Mouse (Mus musculus) midbrain, embryonic 15.5 days (tissue): ENCODE results near the gene Slfn8. TPM values are rescaled to one million over a fixed set of nuclear protein-coding genes. Genes with fewer than 3 reads are reported as not detected.
"Not testable (repeated sequence)": the region's sequence is repeated elsewhere in the genome, so short reads cannot be mapped to it uniquely, and the experiment has no call there.

Source experiments
- ATAC-seq: fragments of 200-750 bp; cut with Nextera tagmentation; replicated peaks from 2 replicates; pipeline ENCODE4 v1.8.0; 2017; ENCODE audit warnings: moderate TSS enrichment
- H3K27ac ChIP-seq: fragments of 300-500 bp; sonication (generic); 2 replicates; pipeline ENCODE4 v1.5.1; 2015; ENCODE audit warnings: mild to moderate bottlenecking, inconsistent platforms
- H3K27me3 ChIP-seq: fragments of 300-500 bp; sonication (generic); replicated peaks from 2 replicates; pipeline ENCODE4 v1.6.1; 2015; ENCODE audit warnings: inconsistent platforms
- H3K36me3 ChIP-seq: fragments of 300-500 bp; sonication (generic); replicated peaks from 2 replicates; pipeline ENCODE4 v1.6.1; 2015; ENCODE audit warnings: inconsistent platforms
- H3K4me1 ChIP-seq: fragments of 300-500 bp; sonication (generic); 2 replicates; pipeline ENCODE4 v1.6.1; 2015; ENCODE audit warnings: inconsistent platforms
- H3K4me2 ChIP-seq: fragments of 300-500 bp; sonication (generic); 2 replicates; pipeline ENCODE4 v1.6.1; 2015; ENCODE audit warnings: inconsistent platforms, mild to moderate bottlenecking, moderate library complexity
- H3K4me3 ChIP-seq: fragments of 300-500 bp; sonication (generic); 2 replicates; pipeline ENCODE4 v1.5.1; 2015; ENCODE audit warnings: mild to moderate bottlenecking, inconsistent platforms
- H3K9ac ChIP-seq: fragments of 300-500 bp; sonication (generic); 2 replicates; pipeline ENCODE4 v1.6.1; 2015; ENCODE audit warnings: mild to moderate bottlenecking, inconsistent platforms
- H3K9me3 ChIP-seq: fragments of 300-500 bp; sonication (generic); 2 replicates; pipeline ENCODE4 v1.6.1; 2016; ENCODE audit warnings: inconsistent platforms
- WGBS: fragments of 180-500 bp; shearing (Covaris S2); methylation state at CpG from one replicate; pipeline ENCODE4 v1.1.7; 2015; ENCODE audit warnings: mixed read lengths; 5-methylcytosine and 5-hydroxymethylcytosine counted together
- polyA plus RNA-seq: library from polyadenylated mRNA; unstranded; fragments of >200 nt; fragmentation: Nextera tagmentation; extraction: Ambion mirVana; gene quantifications from 2 replicates; pipeline ENCODE4 v1.2.1, GENCODE M21; 2015

Slfn8 gene
- polyA plus RNA-seq, 1 experiment from 2014 or later = 0.27 TPM

DNA sequence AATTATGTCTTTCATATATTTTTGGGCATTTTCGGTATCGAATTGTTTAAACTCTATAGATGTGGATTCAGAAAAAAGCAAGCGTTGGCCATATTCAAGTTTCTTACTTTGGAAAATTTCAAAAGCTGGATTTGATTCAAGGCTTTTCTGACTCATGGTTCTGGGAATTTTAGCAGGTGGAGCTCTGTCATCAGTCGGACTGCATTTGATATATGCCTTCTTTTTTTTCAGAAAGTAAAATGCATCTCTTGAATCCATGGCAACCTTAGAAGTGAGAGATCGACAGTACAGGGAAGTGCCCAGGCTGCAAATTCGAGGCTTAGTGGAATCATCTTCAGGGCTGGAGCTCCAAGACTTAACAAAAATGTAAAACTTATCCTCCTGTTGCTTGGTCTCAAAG lies 33.0 kb downstream of the Slfn8 start:
- WGBS = 91% methylated on average over 6 of the region's 6 CpGs

DNA sequence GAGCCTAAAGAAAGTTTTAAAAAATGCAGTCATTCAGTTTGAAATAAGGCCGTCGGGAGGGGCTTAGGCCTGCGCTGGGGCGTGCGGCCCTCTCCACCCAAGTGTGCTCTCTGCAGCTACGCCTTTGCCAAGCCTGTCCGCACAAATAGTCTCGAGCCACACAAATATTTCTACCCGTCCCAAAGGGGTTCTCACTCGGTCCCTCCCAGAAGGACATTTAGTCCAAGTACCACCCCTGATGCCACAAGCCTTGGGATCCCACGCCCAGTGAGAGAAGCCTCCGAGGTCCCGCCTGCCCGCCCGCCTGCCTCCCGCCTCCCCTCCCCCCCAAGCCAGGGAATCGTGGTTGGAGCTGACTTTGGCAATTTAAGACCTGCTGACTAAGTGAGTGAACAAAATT lies 37.4 kb downstream of the Slfn8 start:
- no peak overlapping the region for H3K27ac ChIP-seq
- H3K4me2 ChIP-seq = no peak overlapping the region
- H3K9me3 ChIP-seq = no peaks in the 10 kb centered on the region
- no peaks in the 10 kb centered on the region for H3K27me3 ChIP-seq
- H3K9ac ChIP-seq = no peak overlapping the region
- H3K36me3 ChIP-seq = no peaks in the 10 kb centered on the region
- 82% methylated on average over 17 of the region's 17 CpGs for WGBS
- H3K4me3 ChIP-seq = no peak overlapping the region
- H3K4me1 ChIP-seq = no peaks in the 10 kb centered on the region
- no peak for ATAC-seq

More for the DNA sequence above, 33.0 kb downstream of the Slfn8 start:
- no peak overlapping the region for H3K9ac ChIP-seq
- ATAC-seq = no peak
- no peak overlapping the region for H3K27ac ChIP-seq
- H3K4me3 ChIP-seq = no peak overlapping the region
- peaks cover 10% of the 10 kb centered on the region; the same call in 1 of the 2 replicates for H3K4me1 ChIP-seq
- peaks cover 5% of the 10 kb centered on the region; the same call in 1 of the 2 replicates for H3K27me3 ChIP-seq
- H3K9me3 ChIP-seq = no peaks in the 10 kb centered on the region
- no peaks in the 10 kb centered on the region for H3K36me3 ChIP-seq
- no peak overlapping the region for H3K4me2 ChIP-seq

DNA sequence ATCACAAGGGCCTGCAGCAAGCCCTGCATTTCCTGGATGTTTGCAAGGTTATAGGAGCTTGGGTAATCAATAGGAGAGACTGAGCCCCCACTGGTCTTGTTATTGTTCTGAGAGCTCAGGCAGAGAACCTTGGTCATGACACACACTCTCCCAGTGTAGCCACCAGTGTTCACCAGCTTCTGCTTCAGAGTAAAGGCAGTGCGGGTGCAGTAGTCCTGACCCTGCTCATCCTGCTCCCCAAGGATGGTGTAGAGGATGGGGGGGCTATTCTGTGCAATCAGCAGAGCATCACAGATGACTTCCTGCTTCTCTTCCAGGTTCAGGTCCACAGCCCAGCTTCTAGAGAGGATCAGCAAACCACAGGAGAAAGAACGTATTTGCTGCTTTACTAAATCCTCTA lies 38.2 kb downstream of the Slfn8 start:
- H3K9me3 ChIP-seq, H3K27ac ChIP-seq, H3K4me2 ChIP-seq, H3K4me1 ChIP-seq, H3K36me3 ChIP-seq, ATAC-seq, H3K27me3 ChIP-seq, H3K9ac ChIP-seq, H3K4me3 ChIP-seq: not testable (repeated sequence)
- WGBS = 85% methylated on average over 2 of the region's 2 CpGs

DNA sequence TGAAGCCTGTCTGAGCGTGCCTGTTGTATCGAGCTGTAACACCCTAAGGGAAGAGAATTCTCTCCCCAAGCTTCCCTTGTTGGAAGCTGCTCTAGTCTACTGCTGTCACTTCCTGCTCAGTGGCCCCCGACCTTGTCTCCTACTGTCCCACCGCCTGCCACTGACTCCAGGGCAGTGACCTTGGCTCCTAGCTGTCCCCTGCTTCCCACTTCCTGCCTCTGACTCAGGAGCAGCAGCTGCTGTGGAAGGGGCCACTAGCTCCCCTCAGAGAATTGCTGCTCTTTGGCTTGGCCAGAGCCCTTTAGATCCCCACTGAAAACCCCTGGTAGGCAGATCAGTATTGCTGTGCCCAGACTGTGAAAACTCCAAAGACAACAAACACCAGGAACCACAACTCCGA lies 46.7 kb downstream of the Slfn8 start:
- WGBS = 72% methylated on average over 5 of the region's 5 CpGs
- H3K27ac ChIP-seq = no peak overlapping the region
- H3K9me3 ChIP-seq = no peaks in the 10 kb centered on the region
- no peak overlapping the region for H3K4me2 ChIP-seq
- no peak for ATAC-seq
- H3K4me3 ChIP-seq = no peak overlapping the region
- H3K9ac ChIP-seq = no peak overlapping the region
- H3K27me3 ChIP-seq = no peaks in the 10 kb centered on the region
- H3K4me1 ChIP-seq = peaks cover 12% of the 10 kb centered on the region
- H3K36me3 ChIP-seq = no peaks in the 10 kb centered on the region

DNA sequence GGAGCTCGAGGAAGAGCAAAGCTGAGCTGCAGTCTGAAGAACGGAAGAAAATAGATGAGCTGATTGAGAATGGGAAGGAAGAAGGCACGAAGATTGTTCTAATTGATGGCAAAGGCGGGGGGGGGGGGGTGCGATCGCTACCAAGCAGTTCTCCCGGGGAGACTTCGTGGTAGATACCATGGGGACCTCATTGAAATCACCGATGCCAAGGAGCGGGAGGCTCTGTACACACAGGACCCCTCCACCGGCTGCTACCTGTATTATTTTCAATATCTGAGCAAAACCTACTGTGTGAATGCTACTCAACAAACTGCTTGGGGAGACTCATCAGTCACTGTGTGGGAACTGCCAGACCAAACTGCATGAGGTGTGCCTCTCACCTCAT lies 49.0 kb downstream of the Slfn8 start:
- WGBS = 58% methylated on average over 11 of the region's 11 CpGs
- Histone ChIP-seq H3K27me3 (no peaks in the 10 kb centered on the region), H3K4me3 (no peak overlapping the region; the same call in 1 of the 2 replicates), H3K36me3 (no peaks in the 10 kb centered on the region), H3K27ac (peak overlapping the region; percentile 56; the same call in 1 of the 2 replicates), H3K4me1 (peaks cover 12% of the 10 kb centered on the region), H3K9me3 (no peaks in the 10 kb centered on the region), H3K9ac (peak overlapping the region; percentile 16; the same call in 1 of the 2 replicates), H3K4me2 (peak overlapping the region; percentile 51)
- ATAC-seq = no peak

DNA sequence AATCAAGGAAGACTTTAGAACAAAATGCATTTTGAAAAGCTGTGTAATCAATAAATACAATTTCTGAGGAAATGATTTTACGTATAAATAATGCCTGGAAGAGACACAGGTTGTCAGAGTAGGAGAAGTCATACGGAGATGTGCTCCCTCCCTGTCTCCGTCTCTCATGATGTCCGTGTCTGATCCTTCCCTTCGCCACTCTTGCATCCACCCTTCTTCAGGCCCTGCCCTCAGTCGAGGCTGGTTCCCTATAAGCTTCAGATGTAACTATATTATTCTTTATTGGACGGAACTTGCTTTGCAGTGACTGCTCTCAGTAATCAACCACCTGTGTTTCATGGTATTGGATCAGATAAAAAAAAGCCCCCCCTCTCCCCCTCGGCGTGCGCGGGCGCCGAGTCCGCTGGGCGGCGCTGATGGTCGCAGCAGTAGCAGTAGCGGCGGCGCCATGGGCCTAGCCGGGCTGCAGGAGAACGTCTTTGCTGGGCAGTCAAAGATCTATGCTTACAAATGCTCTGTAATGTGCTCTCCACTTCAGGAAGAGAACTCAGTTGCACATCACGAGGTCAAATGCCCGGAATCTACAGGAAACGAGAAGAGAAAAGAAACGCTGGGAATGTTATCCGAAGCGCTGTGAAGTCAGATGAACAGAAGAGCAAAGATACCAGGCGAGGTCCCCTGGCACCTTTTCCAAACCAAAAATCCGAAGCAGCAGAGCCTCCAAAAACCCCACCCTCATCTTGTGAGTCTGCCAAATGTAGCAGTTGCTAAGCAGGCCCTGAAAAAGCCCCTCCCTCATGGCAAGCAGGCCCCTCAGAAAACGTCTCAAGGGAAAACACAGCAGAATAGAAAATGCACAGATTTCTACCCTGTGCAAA lies 49.7 kb downstream of the Slfn8 start:
- H3K9me3 ChIP-seq = no peaks in the 10 kb centered on the region
- no peaks in the 10 kb centered on the region for H3K27me3 ChIP-seq
- peak overlapping the region; percentile 56 for H3K27ac ChIP-seq
- H3K4me2 ChIP-seq = peak overlapping the region; percentile 51
- H3K36me3 ChIP-seq = no peaks in the 10 kb centered on the region
- ATAC-seq = peak; percentile 69; the same call in 1 of the 2 replicates
- WGBS = 7% methylated on average over 31 of the region's 31 CpGs
- H3K4me3 ChIP-seq = peak overlapping the region; percentile 30
- H3K9ac ChIP-seq = peak overlapping the region; percentile 16; the same call in 1 of the 2 replicates
- peaks cover 12% of the 10 kb centered on the region for H3K4me1 ChIP-seq

DNA sequence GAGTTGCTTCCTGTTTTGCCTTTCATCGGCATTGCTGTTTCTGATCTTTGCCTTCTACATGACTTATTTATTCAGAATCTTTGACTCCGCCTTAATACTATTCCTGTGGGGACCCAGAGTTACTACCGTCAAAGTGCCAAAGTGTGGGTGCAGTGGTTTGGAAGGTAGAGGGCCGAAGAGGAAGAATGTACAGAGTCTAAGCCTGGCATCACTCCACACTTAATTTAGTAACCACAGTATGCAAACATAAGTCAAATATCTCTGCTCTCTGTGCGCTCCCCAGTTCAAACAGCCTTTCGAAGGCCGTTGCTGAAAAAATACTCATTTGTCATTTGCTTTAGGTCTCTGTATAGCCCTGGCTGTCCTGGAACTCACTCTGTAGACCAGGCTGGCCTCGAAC lies 58.4 kb downstream of the Slfn8 start:
- no peaks in the 10 kb centered on the region for H3K27me3 ChIP-seq
- no peak overlapping the region for H3K9ac ChIP-seq
- no peak for ATAC-seq
- H3K4me3 ChIP-seq = no peak overlapping the region
- 91% methylated on average over 8 of the region's 8 CpGs for WGBS
- H3K27ac ChIP-seq = no peak overlapping the region
- no peak overlapping the region for H3K4me2 ChIP-seq
- no peaks in the 10 kb centered on the region for H3K36me3 ChIP-seq
- no peaks in the 10 kb centered on the region for H3K9me3 ChIP-seq
- H3K4me1 ChIP-seq = no peaks in the 10 kb centered on the region

DNA sequence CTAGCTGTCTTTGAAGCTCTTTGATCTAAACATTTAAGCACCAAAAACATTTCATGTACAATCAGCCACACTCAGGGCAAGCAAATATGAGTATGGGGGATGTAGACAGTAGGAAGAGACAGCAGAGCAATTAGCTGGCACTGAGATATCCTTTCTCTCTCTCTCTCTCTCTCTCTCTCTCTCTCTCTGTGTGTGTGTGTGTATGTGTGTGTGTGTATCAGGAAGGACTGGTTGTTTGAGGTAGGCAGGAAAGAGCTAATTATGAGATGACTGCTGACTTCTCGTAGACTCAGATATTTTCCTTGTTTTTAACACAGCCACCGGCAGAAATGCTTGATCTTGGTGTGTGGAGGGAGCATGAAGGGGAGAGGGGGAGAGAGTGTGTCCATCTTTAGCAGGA lies 58.9 kb downstream of the Slfn8 start:
- Histone ChIP-seq H3K36me3 (no peaks in the 10 kb centered on the region), H3K4me2 (no peak overlapping the region), H3K9me3 (no peaks in the 10 kb centered on the region), H3K9ac (no peak overlapping the region), H3K4me3 (no peak overlapping the region), H3K27me3 (no peaks in the 10 kb centered on the region), H3K4me1 (no peaks in the 10 kb centered on the region), H3K27ac (no peak overlapping the region)
- WGBS = 78% methylated on average over 2 of the region's 2 CpGs
- ATAC-seq = no peak

DNA sequence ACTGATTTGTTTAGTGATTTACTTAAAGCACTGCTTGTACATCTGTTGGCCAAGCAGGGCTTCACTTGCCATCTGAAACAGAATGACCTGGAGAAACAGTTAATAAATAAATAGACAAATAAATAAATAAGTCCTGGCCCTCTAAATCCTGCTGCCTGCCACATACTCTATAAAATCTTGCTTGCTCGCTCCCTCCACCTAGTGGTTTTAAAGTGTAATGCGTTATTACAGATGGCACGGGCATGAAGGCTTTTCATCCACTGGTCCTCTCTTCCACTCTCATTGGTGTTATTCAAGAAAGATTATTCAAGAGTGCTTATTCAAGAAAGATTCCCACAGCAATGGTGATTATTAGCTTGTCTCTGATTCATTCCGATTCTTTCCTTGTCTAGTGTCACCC lies 61.0 kb downstream of the Slfn8 start:
- Histone ChIP-seq H3K9ac (no peak overlapping the region), H3K4me1 (no peaks in the 10 kb centered on the region)
- 14% methylated on average over 4 of the region's 4 CpGs for WGBS

DNA sequence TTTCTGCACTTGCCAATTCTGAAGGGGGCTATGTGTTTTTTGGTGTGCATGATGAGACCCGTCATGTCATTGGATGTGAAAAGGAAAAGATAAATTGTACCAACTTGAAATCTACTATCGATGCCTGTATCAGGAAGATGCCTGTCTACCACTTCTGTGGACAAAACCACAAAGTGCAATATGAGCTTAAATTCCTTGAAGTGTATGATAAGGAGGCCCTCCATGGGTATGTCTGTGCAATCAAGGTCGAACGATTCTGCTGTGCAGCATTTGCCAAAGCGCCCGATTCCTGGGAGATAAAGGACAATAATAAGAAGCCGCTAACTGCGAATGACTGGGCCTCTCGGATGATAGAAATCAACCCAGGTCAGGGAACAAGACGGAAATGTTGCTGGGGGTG lies 63.7 kb downstream of the Slfn8 start:
- 72% methylated on average over 10 of the region's 10 CpGs for WGBS
- Histone ChIP-seq H3K9ac (no peak overlapping the region), H3K4me2 (no peak overlapping the region), H3K36me3 (no peaks in the 10 kb centered on the region), H3K4me1 (0 out of 2 replicates have a peak, but pooled peaks cover 1% of the 10 kb centered on the region), H3K27me3 (peaks cover 20% of the 10 kb centered on the region), H3K4me3 (no peak overlapping the region), H3K9me3 (no peaks in the 10 kb centered on the region), H3K27ac (no peak overlapping the region)
- ATAC-seq = no peak

More for the DNA sequence above, 61.0 kb downstream of the Slfn8 start:
- H3K27ac ChIP-seq = no peak overlapping the region
- H3K4me2 ChIP-seq = no peak overlapping the region
- ATAC-seq = no peak
- no peaks in the 10 kb centered on the region for H3K9me3 ChIP-seq
- no peaks in the 10 kb centered on the region for H3K27me3 ChIP-seq
- no peak overlapping the region for H3K4me3 ChIP-seq
- H3K36me3 ChIP-seq = no peaks in the 10 kb centered on the region

DNA sequence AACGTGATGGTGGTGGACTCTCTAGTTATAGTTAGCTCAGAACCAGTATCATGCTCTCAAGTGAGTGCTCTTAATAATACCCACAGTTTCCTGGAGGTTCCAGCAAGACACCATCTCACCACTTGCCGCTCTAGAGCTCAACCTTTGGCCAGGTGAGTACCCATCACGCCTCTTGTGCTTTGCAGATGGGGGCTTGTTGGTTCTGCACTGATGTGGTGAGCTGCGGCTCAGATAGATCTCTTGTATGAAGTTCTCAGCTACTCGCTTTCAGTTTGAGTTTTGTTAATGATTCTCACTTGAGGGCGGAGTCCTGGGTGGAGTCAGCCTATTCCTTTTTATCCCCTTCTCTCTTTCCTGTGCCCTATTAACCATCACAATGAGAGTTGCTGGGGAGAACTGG lies 66.0 kb downstream of the Slfn8 start:
- no peaks in the 10 kb centered on the region for H3K9me3 ChIP-seq
- H3K4me1 ChIP-seq = 0 out of 2 replicates have a peak, but pooled peaks cover 4% of the 10 kb centered on the region
- no peaks in the 10 kb centered on the region for H3K36me3 ChIP-seq
- H3K27ac ChIP-seq = no peak overlapping the region
- no peak overlapping the region for H3K4me2 ChIP-seq
- peaks cover 36% of the 10 kb centered on the region for H3K27me3 ChIP-seq
- no peak for ATAC-seq
- 84% methylated on average over 6 of the region's 6 CpGs for WGBS
- no peak overlapping the region for H3K9ac ChIP-seq
- no peak overlapping the region for H3K4me3 ChIP-seq

DNA sequence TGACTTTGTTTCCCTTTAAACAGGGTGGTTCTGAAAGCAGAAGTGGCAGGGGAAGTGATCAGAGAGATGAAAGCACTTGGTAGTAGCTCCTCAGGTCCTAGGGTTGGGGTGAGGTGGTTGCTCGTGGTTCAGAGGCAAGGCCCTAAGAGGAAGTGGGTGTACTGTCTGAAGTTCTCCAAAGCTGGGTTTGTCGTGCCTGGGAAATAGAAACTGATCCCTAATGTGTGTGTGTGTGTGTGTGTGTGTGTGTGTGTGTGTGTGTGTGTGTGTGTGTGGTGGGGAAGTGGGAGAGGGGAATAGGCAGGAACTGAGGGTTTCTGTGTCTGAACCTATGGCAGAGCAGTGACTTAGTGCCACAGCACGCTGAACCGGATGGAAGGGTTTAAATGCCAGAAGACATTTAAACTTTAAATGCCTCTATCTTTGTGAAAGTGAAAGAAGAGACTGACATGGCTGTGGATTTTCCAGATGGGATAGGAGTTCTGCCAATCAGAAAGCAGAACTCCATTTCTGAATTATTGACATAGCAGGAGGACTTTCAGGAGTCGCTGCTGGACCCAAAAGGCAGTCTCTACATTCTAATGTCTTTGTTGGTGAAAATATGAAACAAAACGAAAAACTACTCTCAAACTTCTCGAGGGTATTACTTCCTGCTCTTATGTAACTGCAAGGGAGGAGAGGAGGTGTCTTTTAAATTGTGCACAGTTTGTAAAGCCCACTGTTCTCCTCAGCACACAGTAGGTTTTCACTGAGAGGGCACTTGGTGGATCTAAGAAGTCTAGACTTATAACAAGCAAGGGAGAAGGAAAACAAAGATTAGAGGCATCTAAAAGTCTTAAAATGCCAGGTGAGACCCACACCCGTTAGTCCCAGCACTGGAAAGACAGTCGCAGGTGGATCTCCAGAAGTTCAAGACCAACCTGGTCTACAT lies 67.7 kb downstream of the Slfn8 start:
- peaks cover 40% of the 10 kb centered on the region for H3K27me3 ChIP-seq
- no peak overlapping the region for H3K9ac ChIP-seq
- no peak for ATAC-seq

More for the DNA sequence above, 67.7 kb downstream of the Slfn8 start:
- H3K4me3 ChIP-seq = no peak overlapping the region
- no peak overlapping the region for H3K27ac ChIP-seq
- no peak overlapping the region for H3K4me2 ChIP-seq
- 72% methylated on average over 9 of the region's 9 CpGs for WGBS
- no peaks in the 10 kb centered on the region for H3K36me3 ChIP-seq
- H3K9me3 ChIP-seq = no peaks in the 10 kb centered on the region
- 0 out of 2 replicates have a peak, but pooled peaks cover 4% of the 10 kb centered on the region for H3K4me1 ChIP-seq
